Mouse (Mus musculus) stomach, postnatal 0 days (tissue): ENCODE data around the gene Galnt7.

Source experiments
- CTCF ChIP-seq: IDR thresholded peaks from 2 replicates; pipeline ENCODE4 v1.5.1; 2016; ENCODE audit warnings: antibody characterized with exemption, low read depth, mild to moderate bottlenecking, moderate library complexity
- EP300 ChIP-seq: optimal IDR thresholded peaks from 2 replicates; pipeline ENCODE3; 2016; ENCODE audit warnings: antibody characterized with exemption

GRCm38 (mm10) chr8:57611419-57611977 is 41.3 kb downstream of the Galnt7 start:
- TF ChIP-seq CTCF (no peak), EP300 (no peak)
